Mouse (Mus musculus) thymus, postnatal 10 days (tissue): ENCODE data around the gene Mia2.
"Not testable (repeated sequence)": the region's sequence is repeated elsewhere in the genome, so short reads cannot be mapped to it uniquely, and the experiment has no call there.

ENCODE experiments used
- DNase-seq, 2 experiments: peaks; one replicate each; pipeline ENCODE4 v3.0.0; 2021; ENCODE audit warnings: low spot score in 2 of 2

Mia2 gene

DNA sequence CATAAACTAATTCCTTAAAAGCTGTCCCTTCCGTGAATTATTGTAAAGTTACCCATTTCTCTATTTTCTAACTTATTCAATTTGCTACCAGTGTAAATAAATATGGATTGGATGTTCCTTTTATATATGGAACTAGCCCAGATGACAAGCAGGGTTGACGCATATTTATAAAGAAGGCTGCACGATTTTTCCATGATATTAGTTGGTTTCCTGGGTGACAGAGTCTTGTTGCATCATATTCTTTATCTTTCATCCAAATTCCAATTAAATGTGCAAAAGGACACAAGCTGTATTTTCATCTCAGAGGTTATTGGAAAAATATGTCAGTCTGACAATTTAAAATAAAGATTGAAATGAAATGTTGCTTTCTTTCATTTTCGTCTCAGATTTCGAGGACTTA lies 142.8 kb downstream of the Mia2 start:
- DNase-seq = no peak

DNA sequence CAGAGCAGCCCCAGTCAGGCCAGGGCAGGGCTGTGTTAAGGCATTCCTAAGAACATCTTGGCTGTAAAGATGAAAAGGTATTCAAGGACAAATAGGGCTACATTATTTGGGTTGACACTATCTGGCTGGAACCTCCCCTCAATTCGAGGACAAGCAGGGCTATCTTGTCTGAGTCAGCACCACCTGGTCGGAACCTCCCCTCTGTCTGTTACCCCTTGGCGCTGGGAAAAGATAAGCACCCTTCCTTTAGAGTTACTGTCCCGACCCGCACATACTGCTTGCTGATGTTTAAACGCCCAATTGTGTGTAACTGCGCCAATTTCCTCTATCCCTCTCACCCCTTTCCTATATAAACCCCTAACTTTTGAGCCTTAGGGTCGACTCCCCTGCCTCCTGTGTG lies 145.4 kb downstream of the Mia2 start:
- not testable (repeated sequence) for DNase-seq
